Mouse (Mus musculus): ENCODE measurements around the gene Rnf135. TPM values are rescaled to one million over a fixed set of nuclear protein-coding genes. Genes with fewer than 3 reads are reported as not detected.
"Not testable (repeated sequence)": the region's sequence is repeated elsewhere in the genome, so short reads cannot be mapped to it uniquely, and the experiment has no call there.

The Rnf135 gene
- polyA plus RNA-seq, 1 experiment from 2014 or later = 4.2 TPM

- no peaks in the 10 kb centered on the region for H3K9me3 ChIP-seq
- H3K4me2 ChIP-seq = peak overlapping the region; percentile 57
- H3K9ac ChIP-seq = peak overlapping the region; percentile 62; the same call in 1 of the 2 replicates
- 92% methylated on average over 6 of the region's 6 CpGs for WGBS
- no peak overlapping the region for H3K27ac ChIP-seq (replicated peaks)
- peaks cover 6% of the 10 kb centered on the region; the same call in 1 of the 2 replicates for H3K27me3 ChIP-seq
- no peak for ATAC-seq (ENCODE audit: low read depth)
- H3K4me1 ChIP-seq (replicated peaks) = 0 out of 2 replicates have a peak, but pooled peaks cover 12% of the 10 kb centered on the region
- H3K36me3 ChIP-seq = no peaks in the 10 kb centered on the region
- H3K4me3 ChIP-seq = peak overlapping the region; percentile 44
Measured at GRCm38 (mm10) chr11:80184531-80185071, 950 bp downstream of the Rnf135 start.

- not testable (repeated sequence) for H3K4me3 ChIP-seq; H3K27me3 ChIP-seq; H3K36me3 ChIP-seq; H3K27ac ChIP-seq (replicated peaks); H3K9me3 ChIP-seq; H3K9ac ChIP-seq; H3K4me2 ChIP-seq; ATAC-seq (ENCODE audit: low read depth)
- 47% methylated on average over 5 of the region's 5 CpGs for WGBS
- 0 out of 2 replicates have a peak, but pooled peaks cover 12% of the 10 kb centered on the region for H3K4me1 ChIP-seq (replicated peaks)
Measured at GRCm38 (mm10) chr11:80185441-80185976, 1.9 kb downstream of the Rnf135 start.

GRCm38 (mm10) chr11:80190280-80190679, 6.6 kb downstream of the Rnf135 start:
- Histone ChIP-seq H3K36me3 (peaks cover 6% of the 10 kb centered on the region; the same call in 1 of the 2 replicates), H3K4me2 (no peak overlapping the region), H3K4me1 (replicated peaks) (no peaks in the 10 kb centered on the region), H3K9me3 (no peaks in the 10 kb centered on the region), H3K27ac (replicated peaks) (no peak overlapping the region), H3K4me3 (no peak overlapping the region), H3K9ac (no peak overlapping the region), H3K27me3 (no peaks in the 10 kb centered on the region)
- 75% methylated on average over 4 of the region's 4 CpGs for WGBS
- ATAC-seq (ENCODE audit: low read depth) = no peak

GRCm38 (mm10) chr11:80193827-80194226, 10.2 kb downstream of the Rnf135 start:
- Histone ChIP-seq H3K4me3 (no peak overlapping the region), H3K4me2 (no peak overlapping the region), H3K9me3 (no peaks in the 10 kb centered on the region), H3K27me3 (no peaks in the 10 kb centered on the region), H3K27ac (replicated peaks) (no peak overlapping the region), H3K36me3 (peaks cover 6% of the 10 kb centered on the region; the same call in 1 of the 2 replicates), H3K4me1 (replicated peaks) (no peaks in the 10 kb centered on the region), H3K9ac (no peak overlapping the region)
- ATAC-seq (ENCODE audit: low read depth) = no peak
- 72% methylated on average over 4 of the region's 4 CpGs for WGBS

- Histone ChIP-seq H3K27me3 (no peaks in the 10 kb centered on the region), H3K4me1 (replicated peaks) (no peaks in the 10 kb centered on the region), H3K4me3 (no peak overlapping the region), H3K27ac (replicated peaks) (no peak overlapping the region), H3K9ac (no peak overlapping the region), H3K36me3 (peaks cover 6% of the 10 kb centered on the region; the same call in 1 of the 2 replicates), H3K4me2 (no peak overlapping the region), H3K9me3 (no peaks in the 10 kb centered on the region)
- no peak for ATAC-seq (ENCODE audit: low read depth)
- 89% methylated on average over 7 of the region's 7 CpGs for WGBS
Measured at GRCm38 (mm10) chr11:80196351-80196750, 12.7 kb downstream of the Rnf135 start.

- ATAC-seq (ENCODE audit: low read depth) = no peak
- no peak overlapping the region for H3K9ac ChIP-seq
- peaks cover 4% of the 10 kb centered on the region; the same call in 1 of the 2 replicates for H3K36me3 ChIP-seq
- no peak overlapping the region for H3K4me2 ChIP-seq
- no peak overlapping the region for H3K4me3 ChIP-seq
- 86% methylated on average over 3 of the region's 3 CpGs for WGBS
- H3K9me3 ChIP-seq = no peaks in the 10 kb centered on the region
- H3K27ac ChIP-seq (replicated peaks) = no peak overlapping the region
- no peaks in the 10 kb centered on the region for H3K4me1 ChIP-seq (replicated peaks)
- no peaks in the 10 kb centered on the region for H3K27me3 ChIP-seq
Measured at GRCm38 (mm10) chr11:80199316-80199715, 15.7 kb downstream of the Rnf135 start.

GRCm38 (mm10) chr11:80199773-80200172, 16.1 kb downstream of the Rnf135 start:
- H3K9ac ChIP-seq = no peak overlapping the region
- H3K9me3 ChIP-seq = no peaks in the 10 kb centered on the region
- H3K4me2 ChIP-seq = no peak overlapping the region
- H3K4me3 ChIP-seq = no peak overlapping the region
- no peak overlapping the region for H3K27ac ChIP-seq (replicated peaks)
- no peak for ATAC-seq (ENCODE audit: low read depth)
- H3K4me1 ChIP-seq (replicated peaks) = no peaks in the 10 kb centered on the region
- H3K27me3 ChIP-seq = no peaks in the 10 kb centered on the region
- H3K36me3 ChIP-seq = no peaks in the 10 kb centered on the region
- WGBS = 94% methylated on average over 2 of the region's 2 CpGs

GRCm38 (mm10) chr11:80200326-80200725, 16.7 kb downstream of the Rnf135 start:
- ATAC-seq (ENCODE audit: low read depth) = no peak
- WGBS = 72% methylated on average over 1 of the region's 1 CpGs
- H3K9me3 ChIP-seq = no peaks in the 10 kb centered on the region
- H3K9ac ChIP-seq = no peak overlapping the region
- H3K27me3 ChIP-seq = no peaks in the 10 kb centered on the region
- H3K4me3 ChIP-seq = no peak overlapping the region
- H3K4me1 ChIP-seq (replicated peaks) = no peaks in the 10 kb centered on the region
- no peaks in the 10 kb centered on the region for H3K36me3 ChIP-seq
- H3K27ac ChIP-seq (replicated peaks) = no peak overlapping the region
- H3K4me2 ChIP-seq = no peak overlapping the region

GRCm38 (mm10) chr11:80202296-80202695, 18.6 kb downstream of the Rnf135 start:
- Histone ChIP-seq H3K4me3 (no peak overlapping the region), H3K9ac (no peak overlapping the region), H3K9me3 (no peaks in the 10 kb centered on the region), H3K4me2 (no peak overlapping the region), H3K27me3 (no peaks in the 10 kb centered on the region), H3K4me1 (replicated peaks) (no peaks in the 10 kb centered on the region), H3K27ac (replicated peaks) (no peak overlapping the region), H3K36me3 (no peaks in the 10 kb centered on the region)
- 79% methylated on average over 6 of the region's 6 CpGs for WGBS
- ATAC-seq (ENCODE audit: low read depth) = no peak

- H3K27me3 ChIP-seq = no peaks in the 10 kb centered on the region
- H3K9me3 ChIP-seq = no peaks in the 10 kb centered on the region
- no peak overlapping the region for H3K9ac ChIP-seq
- H3K36me3 ChIP-seq = no peaks in the 10 kb centered on the region
- 0 out of 2 replicates have a peak, but pooled peaks cover 3% of the 10 kb centered on the region for H3K4me1 ChIP-seq (replicated peaks)
- H3K4me2 ChIP-seq = no peak overlapping the region
- WGBS = 69% methylated on average over 3 of the region's 3 CpGs
- no peak overlapping the region for H3K27ac ChIP-seq (replicated peaks)
- H3K4me3 ChIP-seq = no peak overlapping the region
- no peak for ATAC-seq (ENCODE audit: low read depth)
Measured at GRCm38 (mm10) chr11:80204037-80204436, 20.4 kb downstream of the Rnf135 start.

- no peak overlapping the region for H3K4me3 ChIP-seq
- no peak overlapping the region for H3K9ac ChIP-seq
- H3K4me2 ChIP-seq = no peak overlapping the region
- no peaks in the 10 kb centered on the region for H3K36me3 ChIP-seq
- WGBS = 41% methylated on average over 5 of the region's 5 CpGs
- H3K9me3 ChIP-seq = no peaks in the 10 kb centered on the region
- peaks cover 6% of the 10 kb centered on the region for H3K4me1 ChIP-seq (replicated peaks)
- no peak for ATAC-seq (ENCODE audit: low read depth)
- no peak overlapping the region for H3K27ac ChIP-seq (replicated peaks)
- no peaks in the 10 kb centered on the region for H3K27me3 ChIP-seq
Measured at GRCm38 (mm10) chr11:80204941-80205340, 21.3 kb downstream of the Rnf135 start.

- Histone ChIP-seq H3K9ac (no peak overlapping the region), H3K4me1 (replicated peaks) (peaks cover 21% of the 10 kb centered on the region), H3K27me3 (no peaks in the 10 kb centered on the region), H3K36me3 (no peaks in the 10 kb centered on the region), H3K4me3 (peak overlapping the region; percentile 94; the same call in 1 of the 2 replicates), H3K27ac (replicated peaks) (no peak overlapping the region), H3K4me2 (0 out of 2 replicates have a peak overlapping the region, but pooled peaks have one; percentile 22), H3K9me3 (no peaks in the 10 kb centered on the region)
- peak; percentile 60 for ATAC-seq (ENCODE audit: low read depth)
- 41% methylated on average over 7 of the region's 7 CpGs for WGBS
Measured at GRCm38 (mm10) chr11:80208465-80208859, 24.8 kb downstream of the Rnf135 start.

All from neural tube, embryonic 13.5 days (tissue).